Mouse (Mus musculus) spleen, adult 2 months (tissue): ENCODE data around the gene Sec24c. TPM values are rescaled to one million over a fixed set of nuclear protein-coding genes. Genes with fewer than 3 reads are reported as not detected.

ENCODE experiments used
- DNase-seq, 2 experiments: peaks; one replicate each; pipeline versions ENCODE4 v3.0.0 to v3.0.0-alpha.2; 2012 to 2021; ENCODE audit warnings: low spot score in 2 of 2, low read depth in 1 of 2
- H3K27ac ChIP-seq: fragments of 200-500 bp; 2 replicates; pipeline ENCODE4 v1.5.1; 2012; ENCODE audit warnings: low read length, inconsistent platforms; ENCODE audit not compliant: insufficient read depth
- H3K27me3 ChIP-seq: fragments of 200-500 bp; 2 replicates; pipeline ENCODE4 v1.6.1; 2012; ENCODE audit warnings: mild to moderate bottlenecking, moderate library complexity, low read length, inconsistent platforms; ENCODE audit not compliant: control insufficient read depth, insufficient read depth
- H3K36me3 ChIP-seq: fragments of 200-500 bp; 2 replicates; pipeline ENCODE4 v1.6.1; 2012; ENCODE audit warnings: mild to moderate bottlenecking, low read length, inconsistent platforms; ENCODE audit not compliant: control insufficient read depth, insufficient read depth
- H3K4me1 ChIP-seq: fragments of 200-500 bp; 2 replicates; pipeline ENCODE4 v1.6.1; 2011; ENCODE audit warnings: inconsistent platforms; ENCODE audit not compliant: control insufficient read depth, insufficient read depth, insufficient read length
- H3K4me3 ChIP-seq: fragments of 200-500 bp; 2 replicates; pipeline ENCODE4 v1.5.1; 2011; ENCODE audit warnings: mild to moderate bottlenecking, inconsistent platforms; ENCODE audit not compliant: insufficient read depth, insufficient read length; ENCODE audit errors: extremely low read depth
- CTCF ChIP-seq: fragments of 200-500 bp; IDR thresholded peaks from 2 replicates; pipeline ENCODE4 v1.5.1; 2011; ENCODE audit warnings: mild to moderate bottlenecking, inconsistent platforms; ENCODE audit not compliant: insufficient read depth, insufficient read length, insufficient replicate concordance; ENCODE audit errors: extremely low read depth
- POLR2A ChIP-seq: fragments of 200-500 bp; IDR thresholded peaks from 2 replicates; pipeline ENCODE4 v1.6.1; 2011; ENCODE audit warnings: low read depth, low read length, inconsistent platforms
- WGBS: fragments of 180-500 bp; shearing (Covaris S2); methylation state at CpG from one replicate; pipeline ENCODE4 v1.1.7; 2018; 5-methylcytosine and 5-hydroxymethylcytosine counted together
- polyA plus RNA-seq: library from polyadenylated mRNA; depleted of rRNA; stranded (reverse); fragments of >200 nt; gene quantifications from 2 replicates; pipeline ENCODE4 v1.2.3, GENCODE M21; 2012

Sec24c gene
- polyA plus RNA-seq, 1 experiment: 181 TPM

GRCm38 (mm10) chr14:20689009-20689408 lies 14.9 kb downstream of the Sec24c start:
- no peak overlapping the region for H3K4me3 ChIP-seq
- H3K27ac ChIP-seq: no peak overlapping the region
- TF ChIP-seq POLR2A (no peak), CTCF (no peak)
- 82% methylated on average over 2 of the region's 2 CpGs for WGBS
- H3K4me1 ChIP-seq: no peaks in the 10 kb centered on the region
- H3K36me3 ChIP-seq: peaks cover 73% of the 10 kb centered on the region
- no peak for DNase-seq
- H3K27me3 ChIP-seq: no peaks in the 10 kb centered on the region

GRCm38 (mm10) chr14:20691772-20692171 lies 17.7 kb downstream of the Sec24c start:
- DNase-seq: no peak
- Histone ChIP-seq H3K27me3 (no peaks in the 10 kb centered on the region), H3K36me3 (peaks cover 56% of the 10 kb centered on the region), H3K4me3 (no peak overlapping the region), H3K27ac (no peak overlapping the region), H3K4me1 (peaks cover 7% of the 10 kb centered on the region; the same call in 1 of the 2 replicates)
- TF ChIP-seq POLR2A (no peak), CTCF (no peak)
- 91% methylated on average over 6 of the region's 6 CpGs for WGBS

DNA sequence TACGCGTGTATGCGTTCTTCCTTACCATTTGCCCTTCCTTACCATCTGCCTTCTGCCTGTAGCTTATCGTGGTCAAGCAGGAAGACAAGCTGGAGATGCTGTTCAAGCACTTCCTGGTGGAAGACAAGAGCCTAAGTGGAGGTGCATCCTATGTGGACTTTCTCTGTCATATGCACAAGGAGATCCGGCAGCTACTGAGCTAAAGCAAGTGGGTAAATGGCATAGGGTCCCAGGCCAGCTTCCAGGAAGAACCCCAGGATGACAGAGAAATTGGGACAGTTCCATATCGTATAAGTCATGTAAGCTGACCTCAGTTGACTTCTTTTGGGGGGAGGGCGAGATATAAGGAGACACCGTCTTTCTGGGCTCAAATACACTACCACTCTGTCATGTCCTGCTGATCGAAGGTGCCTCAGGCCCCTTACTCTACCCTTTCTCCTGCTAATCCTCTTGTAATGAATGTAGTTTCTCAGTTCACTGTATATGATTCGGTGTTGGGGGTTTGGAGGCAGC lies 19.5 kb downstream of the Sec24c start:
- TF ChIP-seq CTCF (no peak), POLR2A (no peak)
- Histone ChIP-seq H3K36me3 (peaks cover 39% of the 10 kb centered on the region), H3K27ac (no peak overlapping the region), H3K4me1 (peaks cover 11% of the 10 kb centered on the region; the same call in 1 of the 2 replicates), H3K27me3 (no peaks in the 10 kb centered on the region), H3K4me3 (no peak overlapping the region)
- DNase-seq: no peak
- WGBS: 90% methylated on average over 10 of the region's 10 CpGs

DNA sequence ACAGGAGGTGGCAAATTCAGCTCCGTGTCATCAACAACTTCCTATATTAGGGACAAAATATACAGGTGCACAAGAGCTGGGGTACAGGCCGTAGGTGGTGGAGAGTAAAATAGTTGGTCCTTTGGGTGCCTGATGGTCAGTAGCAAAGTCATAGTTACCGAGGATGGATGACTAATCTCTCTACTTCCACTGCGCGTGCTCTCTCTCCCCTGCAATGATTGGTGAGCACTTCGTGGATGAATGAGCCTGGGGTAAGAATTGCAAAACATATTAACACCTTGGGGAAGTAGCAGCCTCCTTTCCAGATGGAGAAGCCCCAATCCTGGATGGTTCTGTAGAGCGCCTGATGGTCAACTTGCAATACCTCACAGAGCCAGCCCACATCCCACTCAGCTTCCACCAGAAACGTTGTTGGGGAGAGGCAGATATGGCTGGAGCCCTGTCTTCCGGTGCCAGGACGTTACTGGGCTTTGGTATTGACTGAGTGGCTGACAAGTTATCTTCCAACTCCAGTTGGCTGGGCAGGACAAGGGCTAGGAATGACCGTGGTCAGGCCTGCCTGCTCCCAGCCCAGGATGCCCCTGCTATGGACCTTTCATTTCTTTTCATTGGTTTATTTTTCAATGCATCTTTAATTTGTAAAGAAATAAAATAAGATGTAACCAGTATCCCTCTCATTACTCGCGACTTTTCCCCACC lies 20.2 kb downstream of the Sec24c start:
- 52% methylated on average over 13 of the region's 13 CpGs for WGBS
- no peaks in the 10 kb centered on the region for H3K27me3 ChIP-seq
- peak overlapping the region; percentile 96 for H3K27ac ChIP-seq
- H3K36me3 ChIP-seq: peaks cover 32% of the 10 kb centered on the region
- peaks cover 11% of the 10 kb centered on the region; the same call in 1 of the 2 replicates for H3K4me1 ChIP-seq
- peak overlapping the region; percentile 85 for H3K4me3 ChIP-seq
- TF ChIP-seq POLR2A: no peak
- TF ChIP-seq CTCF: no peak
- DNase-seq: no peak

GRCm38 (mm10) chr14:20694884-20695760 lies 21.0 kb downstream of the Sec24c start, which contains the start of gene Fut11:
Fut11 (plus strand) TSS chr14:20694968.
- Histone ChIP-seq H3K27me3 (no peaks in the 10 kb centered on the region), H3K36me3 (peaks cover 25% of the 10 kb centered on the region), H3K27ac (peak within 1 kb of the TSS; percentile 96), H3K4me1 (peaks cover 11% of the 10 kb centered on the region; the same call in 1 of the 2 replicates), H3K4me3 (peak within 1 kb of the TSS; percentile 85)
- under 1% methylated on average over 107 of the region's 111 CpGs for WGBS
- peak; percentile 72 to 80 for DNase-seq
- peak; percentile 44 for TF ChIP-seq POLR2A
- no peak for TF ChIP-seq CTCF

DNA sequence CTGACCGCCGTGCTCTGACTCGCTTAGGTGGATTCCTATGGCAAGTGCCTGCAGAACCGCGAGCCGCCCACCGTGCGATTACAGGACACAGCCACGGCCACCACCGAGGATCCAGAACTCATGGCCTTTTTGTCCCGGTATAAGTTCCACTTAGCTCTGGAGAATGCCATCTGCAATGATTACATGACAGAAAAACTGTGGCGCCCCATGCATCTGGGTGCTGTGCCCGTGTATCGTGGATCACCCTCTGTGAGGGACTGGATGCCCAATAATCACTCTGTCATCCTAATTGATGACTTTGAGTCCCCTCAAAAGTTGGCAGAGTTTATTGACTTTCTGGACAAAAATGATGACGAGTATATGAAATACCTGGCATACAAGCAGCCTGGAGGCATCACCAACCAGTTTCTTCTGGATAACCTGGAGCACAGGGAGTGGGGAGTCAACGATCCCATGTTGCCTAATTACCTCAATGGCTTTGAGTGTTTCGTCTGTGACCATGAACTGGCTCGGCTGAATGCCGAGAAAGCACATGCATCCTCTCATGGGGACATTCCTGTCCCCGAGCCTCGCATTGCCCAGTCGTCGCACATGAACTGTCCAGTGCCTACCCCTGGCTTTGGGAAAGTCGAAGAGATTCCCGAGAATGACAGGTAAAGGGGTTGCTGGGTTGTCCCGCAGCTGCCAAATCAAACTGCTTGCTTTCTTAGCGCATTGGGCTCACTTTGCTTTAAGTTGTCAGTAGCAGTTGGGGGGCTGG lies 21.8 kb downstream of the Sec24c start:
- peaks cover 21% of the 10 kb centered on the region for H3K36me3 ChIP-seq
- no peak for DNase-seq
- peak overlapping the region; percentile 96; the same call in 1 of the 2 replicates for H3K27ac ChIP-seq
- H3K4me3 ChIP-seq: peak overlapping the region; percentile 85
- H3K4me1 ChIP-seq: peaks cover 11% of the 10 kb centered on the region; the same call in 1 of the 2 replicates
- H3K27me3 ChIP-seq: no peaks in the 10 kb centered on the region
- TF ChIP-seq CTCF (no peak), POLR2A (no peak)
- WGBS: 28% methylated on average over 27 of the region's 27 CpGs
